Mouse (Mus musculus): Measurements from ENCODE around the gene Fam174b. TPM values are rescaled to one million over a fixed set of nuclear protein-coding genes. Genes with fewer than 3 reads are reported as not detected.

Gene Fam174b
- total RNA-seq, 2 experiments from 2014 or later: 173 to 176 TPM

- intact Hi-C loops (cut with DNase I): no loop called here
Measured at GRCm38 (mm10) chr7:73747531-73747930, 7.4 kb downstream of the Fam174b start.

GRCm38 (mm10) chr7:73748437-73749108 lies 8.5 kb downstream of the Fam174b start:
- intact Hi-C loops (cut with DNase I): loop anchor here (2.0 kb wide), 1 partner anchor 94 kb away; no protein-coding TSS in a partner anchor
- no peak for DNase-seq (ENCODE audit: low spot score)

More at GRCm38 (mm10) chr7:73747531-73747930, 7.4 kb downstream of the Fam174b start:
- no peak for DNase-seq (ENCODE audit: low spot score)

- DNase-seq (ENCODE audit: low spot score): no peak
- intact Hi-C loops (cut with DNase I): loop anchor here (2.0 kb wide), 1 partner anchor 95 kb away; no protein-coding TSS in a partner anchor
Measured at GRCm38 (mm10) chr7:73749339-73749738, 9.2 kb downstream of the Fam174b start.

- intact Hi-C loops (cut with DNase I): loop anchor here (2.0 to 5.0 kb wide), 2 partner anchors 57 to 95 kb away; no protein-coding TSS in a partner anchor
- DNase-seq (ENCODE audit: low spot score): no peak
Measured at GRCm38 (mm10) chr7:73749983-73750382, 9.9 kb downstream of the Fam174b start.

GRCm38 (mm10) chr7:73753598-73753997 lies 13.5 kb downstream of the Fam174b start:
- no peak for DNase-seq (ENCODE audit: low spot score)
- intact Hi-C loops (cut with DNase I): loop anchor here (5.0 kb wide), 1 partner anchor 54 kb away; no protein-coding TSS in a partner anchor

GRCm38 (mm10) chr7:73755377-73756110 lies 15.4 kb downstream of the Fam174b start:
- no peak for DNase-seq (ENCODE audit: low spot score)
- intact Hi-C loops (cut with DNase I): no loop called here

- DNase-seq (ENCODE audit: low spot score): no peak
- intact Hi-C loops (cut with DNase I): no loop called here
Measured at GRCm38 (mm10) chr7:73761691-73762189, 21.6 kb downstream of the Fam174b start.

- no peak for DNase-seq (ENCODE audit: low spot score)
- intact Hi-C loops (cut with DNase I): no loop called here
Measured at GRCm38 (mm10) chr7:73764679-73765078, 24.6 kb downstream of the Fam174b start.

GRCm38 (mm10) chr7:73765186-73765903 lies 25.2 kb downstream of the Fam174b start:
- no peak for DNase-seq (ENCODE audit: low spot score)
- intact Hi-C loops (cut with DNase I): no loop called here

GRCm38 (mm10) chr7:73769224-73769623 lies 29.1 kb downstream of the Fam174b start:
- intact Hi-C loops (cut with DNase I): no loop called here
- no peak for DNase-seq (ENCODE audit: low spot score)

GRCm38 (mm10) chr7:73771384-73772274 lies 31.5 kb downstream of the Fam174b start:
- intact Hi-C loops (cut with DNase I): no loop called here

GRCm38 (mm10) chr7:73772275-73772765 lies 32.2 kb downstream of the Fam174b start:
- no peak for DNase-seq (ENCODE audit: low spot score)
- intact Hi-C loops (cut with DNase I): no loop called here

More at GRCm38 (mm10) chr7:73771384-73772274, 31.5 kb downstream of the Fam174b start:
- DNase-seq (ENCODE audit: low spot score): no peak

GRCm38 (mm10) chr7:73774781-73775180 lies 34.7 kb downstream of the Fam174b start:
- DNase-seq (ENCODE audit: low spot score): no peak

GRCm38 (mm10) chr7:73777777-73778176 lies 37.7 kb downstream of the Fam174b start:
- intact Hi-C loops (cut with DNase I): no loop called here
- DNase-seq (ENCODE audit: low spot score): no peak

More at GRCm38 (mm10) chr7:73774781-73775180, 34.7 kb downstream of the Fam174b start:
- intact Hi-C loops (cut with DNase I): no loop called here

GRCm38 (mm10) chr7:73784736-73785428 lies 44.8 kb downstream of the Fam174b start:
- intact Hi-C loops (cut with DNase I): no loop called here
- DNase-seq (ENCODE audit: low spot score): no peak

GRCm38 (mm10) chr7:73785815-73786214 lies 45.7 kb downstream of the Fam174b start:
- intact Hi-C loops (cut with DNase I): no loop called here

GRCm38 (mm10) chr7:73787513-73787912 lies 47.4 kb downstream of the Fam174b start:
- intact Hi-C loops (cut with DNase I): no loop called here
- DNase-seq (ENCODE audit: low spot score): no peak

More at GRCm38 (mm10) chr7:73785815-73786214, 45.7 kb downstream of the Fam174b start:
- DNase-seq (ENCODE audit: low spot score): no peak

- intact Hi-C loops (cut with DNase I): no loop called here
- no peak for DNase-seq (ENCODE audit: low spot score)
Measured at GRCm38 (mm10) chr7:73791096-73791495, 51.0 kb downstream of the Fam174b start.
